Mouse (Mus musculus) myocyte (in vitro differentiated cells): ENCODE results near the gene Rnf214.

Source experiments
- E2F4 ChIP-seq: IDR thresholded peaks from one replicate; pipeline ENCODE4 v1.6.1; 2011; ENCODE audit warnings: mild to moderate bottlenecking, control low read depth, moderate library complexity; ENCODE audit not compliant: insufficient read depth
- MAX ChIP-seq: IDR thresholded peaks from one replicate; pipeline ENCODE4 v1.6.1; 2011; ENCODE audit warnings: low read depth, mild to moderate bottlenecking, control low read depth
- MYOG ChIP-seq, 3 experiments: IDR thresholded peaks; one replicate each; pipeline ENCODE4 v1.6.1; 2011; ENCODE audit warnings: control low read depth in 2 of 3, low read depth in 2 of 3, mild to moderate bottlenecking in 2 of 3; ENCODE audit not compliant: insufficient read length in 2 of 3, control insufficient read depth in 1 of 3, insufficient read depth in 1 of 3
- POLR2A ChIP-seq: IDR thresholded peaks from one replicate; pipeline ENCODE4 v1.6.1; 2011; ENCODE audit warnings: low read depth, mild to moderate bottlenecking, control low read depth, moderate library complexity; ENCODE audit not compliant: insufficient read length
- POLR2AphosphoS2 ChIP-seq: IDR thresholded peaks from one replicate; pipeline ENCODE4 v1.6.1; 2011; ENCODE audit warnings: low read depth, control low read depth; ENCODE audit not compliant: insufficient read length
- SRF ChIP-seq: IDR thresholded peaks from one replicate; pipeline ENCODE4 v1.6.1; 2011; ENCODE audit warnings: low read depth; ENCODE audit not compliant: control insufficient read depth, insufficient read length
- TCF12 ChIP-seq: IDR thresholded peaks from one replicate; pipeline ENCODE4 v1.6.1; 2011; ENCODE audit warnings: mild to moderate bottlenecking, control low read depth; ENCODE audit not compliant: poor library complexity, insufficient read depth, severe bottlenecking
- TCF3 ChIP-seq: IDR thresholded peaks from one replicate; pipeline ENCODE4 v1.6.1; 2011; ENCODE audit warnings: low read depth, control low read depth; ENCODE audit not compliant: insufficient read length
- USF1 ChIP-seq: IDR thresholded peaks from one replicate; pipeline ENCODE4 v1.6.1; 2011; ENCODE audit warnings: low read depth, mild to moderate bottlenecking, control low read depth, moderate library complexity

DNA sequence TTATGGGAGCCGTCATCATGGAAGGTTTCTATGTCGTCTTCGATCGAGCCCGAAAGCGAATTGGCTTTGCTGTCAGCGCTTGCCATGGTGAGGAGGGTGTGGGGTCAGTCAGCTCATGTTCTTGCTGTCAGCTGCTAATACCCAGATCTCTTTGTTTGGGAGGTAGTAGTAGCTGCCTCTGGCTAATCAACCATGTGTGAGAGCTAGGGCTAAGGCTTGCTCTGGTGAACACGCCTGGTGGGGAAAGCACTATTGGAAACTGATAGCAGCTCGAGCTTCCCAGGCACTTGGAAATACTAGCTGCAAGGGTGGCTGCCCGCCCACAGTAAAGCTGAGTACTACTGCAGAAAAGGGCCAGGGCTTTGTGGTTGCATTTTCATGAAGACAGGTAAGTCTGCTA, 47.3 kb downstream of the Rnf214 start:
- TF ChIP-seq SRF (no peak), POLR2A (no peak), TCF12 (no peak), MAX (no peak), E2F4 (no peak), USF1 (no peak), POLR2AphosphoS2 (no peak), TCF3 (no peak), MYOG (IDR thresholded peaks at IDR 0.05; ENCODE audit: control insufficient read depth in 1 of 3, insufficient read depth in 1 of 3, insufficient read length in 2 of 3, low read depth in 2 of 3) (no peak)
